Comparison of ENCODE assay signal across 8 mouse cellular contexts in genomic region chr5:149183122-149183521, GRCm38 (mm10). TPM values are rescaled to one million over a fixed set of nuclear protein-coding genes. Genes with fewer than 3 reads are reported as not detected.
DNase-seq lines count a peak whose midpoint lies in the region; ATAC-seq lines count a peak whose summit lies in the region.

No protein-coding gene starts in this region.

- H3K36me3 ChIP-seq in kidney, embryonic 15.5 days: peaks cover under 1% of the 10 kb centered on the region; the same call in 1 of the 2 replicates
- H3K36me3 ChIP-seq in embryonic facial prominence, embryonic 10.5 days (replicated peaks): peaks cover 17% of the 10 kb centered on the region
- H3K36me3 ChIP-seq in intestine, embryonic 14.5 days (ENCODE audit: control insufficient read depth, insufficient read depth, low read length): peaks cover 4% of the 10 kb centered on the region
- H3K36me3 ChIP-seq in midbrain, embryonic 16.5 days (ENCODE audit: control insufficient read depth, insufficient read depth, low read length): no peaks in the 10 kb centered on the region

- no peaks in the 10 kb centered on the region for H3K27me3 ChIP-seq in kidney, embryonic 15.5 days
- H3K27me3 ChIP-seq in embryonic facial prominence, embryonic 10.5 days (replicated peaks; ENCODE audit: low read depth, poor library complexity, severe bottlenecking): no peaks in the 10 kb centered on the region
- H3K27me3 ChIP-seq in intestine, embryonic 14.5 days (replicated peaks; ENCODE audit: control insufficient read depth, insufficient read depth, low read length): no peaks in the 10 kb centered on the region
- no peaks in the 10 kb centered on the region for H3K27me3 ChIP-seq in midbrain, embryonic 16.5 days (ENCODE audit: control insufficient read depth, insufficient read depth, low read depth, low read length)

- DNase-seq in kidney, postnatal 14 days: no peak
- no peak for DNase-seq in embryonic facial prominence, embryonic 10.5 days (ENCODE audit: low spot score)
- no peak for DNase-seq in intestine, embryonic 14.5 days (ENCODE audit: low spot score)
- no peak for DNase-seq in gastrocnemius, postnatal 10 days
- no peak for DNase-seq in ovary, postnatal 36 days (ENCODE audit: low spot score)
- DNase-seq in urinary bladder, adult 18-20 months (ENCODE audit: low spot score in 2 of 2): no peak

- 0 out of 2 replicates have a peak overlapping the region, but pooled peaks have one; percentile 85 for H3K9ac ChIP-seq in kidney, embryonic 15.5 days
- peak overlapping the region; percentile 93 for H3K9ac ChIP-seq in intestine, embryonic 14.5 days (ENCODE audit: low read length)
- no peak overlapping the region for H3K9ac ChIP-seq in midbrain, embryonic 16.5 days (ENCODE audit: low read depth, low read length)

- peak overlapping the region; percentile 98 for H3K27ac ChIP-seq in kidney, embryonic 15.5 days
- H3K27ac ChIP-seq in embryonic facial prominence, embryonic 10.5 days (replicated peaks): peak overlapping the region; percentile 97
- H3K27ac ChIP-seq in intestine, embryonic 14.5 days (ENCODE audit: low read depth): peak overlapping the region; percentile 97
- no peak overlapping the region for H3K27ac ChIP-seq in midbrain, embryonic 16.5 days (ENCODE audit: low read length)

- H3K4me1 ChIP-seq in kidney, embryonic 15.5 days: peaks cover 27% of the 10 kb centered on the region
- H3K4me1 ChIP-seq in embryonic facial prominence, embryonic 10.5 days: peaks cover 29% of the 10 kb centered on the region
- H3K4me1 ChIP-seq in intestine, embryonic 14.5 days (replicated peaks; ENCODE audit: control insufficient read depth, insufficient read depth, low read length): peaks cover 25% of the 10 kb centered on the region
- H3K4me1 ChIP-seq in midbrain, embryonic 16.5 days (ENCODE audit: control insufficient read depth, insufficient read depth, low read length): peaks cover 22% of the 10 kb centered on the region

- peak overlapping the region; percentile 85 for H3K4me3 ChIP-seq in kidney, embryonic 15.5 days (replicated peaks)
- peak overlapping the region; percentile 73 for H3K4me3 ChIP-seq in embryonic facial prominence, embryonic 10.5 days
- peak overlapping the region; percentile 87 for H3K4me3 ChIP-seq in intestine, embryonic 14.5 days (ENCODE audit: low read depth, low read length)
- H3K4me3 ChIP-seq in midbrain, embryonic 16.5 days (ENCODE audit: low read depth, low read length): peak overlapping the region; percentile 45

- H3K4me2 ChIP-seq in kidney, embryonic 15.5 days: peak overlapping the region; percentile 66
- H3K4me2 ChIP-seq in intestine, embryonic 14.5 days (ENCODE audit: low read length): peak overlapping the region; percentile 70
- peak overlapping the region; percentile 71 for H3K4me2 ChIP-seq in midbrain, embryonic 16.5 days (ENCODE audit: low read length)

- 18% methylated on average over 1 of the region's 1 CpGs for WGBS in kidney, embryonic 15.5 days
- WGBS in embryonic facial prominence, embryonic 10.5 days: 61% methylated on average over 1 of the region's 1 CpGs
- 23% methylated on average over 1 of the region's 1 CpGs for WGBS in intestine, embryonic 14.5 days
- 50% methylated on average over 1 of the region's 1 CpGs for WGBS in midbrain, embryonic 16.5 days

- ATAC-seq in kidney, embryonic 15.5 days (replicated peaks; ENCODE audit: low FRiP score): no peak
- ATAC-seq in intestine, embryonic 14.5 days (replicated peaks; ENCODE audit: low FRiP score, low TSS enrichment, low read depth): no peak
- ATAC-seq in midbrain, embryonic 16.5 days: no peak

- no peaks in the 10 kb centered on the region for H3K9me3 ChIP-seq in kidney, embryonic 15.5 days (replicated peaks)
- H3K9me3 ChIP-seq in embryonic facial prominence, embryonic 10.5 days: no peaks in the 10 kb centered on the region
- H3K9me3 ChIP-seq in intestine, embryonic 14.5 days (ENCODE audit: control insufficient read depth, low read length): no peaks in the 10 kb centered on the region
- H3K9me3 ChIP-seq in midbrain, embryonic 16.5 days (replicated peaks; ENCODE audit: control insufficient read depth, low read length, poor library complexity, severe bottlenecking): no peaks in the 10 kb centered on the region

RNA-seq across cellular contexts. Expression of gene Uspl1, which starts 1.0 kb away (rescaled TPM):
- 40.0 and 44.8 TPM in 2 replicates for polyA plus RNA-seq in kidney, embryonic 15.5 days (2015; fragmentation: Nextera tagmentation; extraction: Ambion mirVana)
- polyA plus RNA-seq in embryonic facial prominence, embryonic 10.5 days (2016; fragmentation: Nextera tagmentation; extraction: Ambion mirVana): 76.3 and 78.3 TPM in 2 replicates
- 43.9 and 54.4 TPM in 2 replicates for polyA plus RNA-seq in intestine, embryonic 14.5 days (2014; fragmentation: Nextera tagmentation; extraction: Ambion mirVana)
- 53.5 and 55.7 TPM in 2 replicates for polyA plus RNA-seq in midbrain, embryonic 16.5 days (2015; fragmentation: Nextera tagmentation; extraction: Ambion mirVana)
- total RNA-seq in gastrocnemius, postnatal 10 days (2021): 10 to 100 TPM; 22.7 to 25.9 TPM

RNA-seq across cellular contexts. Expression of gene Hmgb1, which starts 1.2 kb away (rescaled TPM):
- 1,463 and 1,782 TPM in 2 replicates for polyA plus RNA-seq in kidney, embryonic 15.5 days (2015; fragmentation: Nextera tagmentation; extraction: Ambion mirVana)
- 1,556 and 1,753 TPM in 2 replicates for polyA plus RNA-seq in embryonic facial prominence, embryonic 10.5 days (2016; fragmentation: Nextera tagmentation; extraction: Ambion mirVana)
- 1,358 and 1,458 TPM in 2 replicates for polyA plus RNA-seq in intestine, embryonic 14.5 days (2014; fragmentation: Nextera tagmentation; extraction: Ambion mirVana)
- polyA plus RNA-seq in midbrain, embryonic 16.5 days (2015; fragmentation: Nextera tagmentation; extraction: Ambion mirVana): 696 and 767 TPM in 2 replicates
- 100 to 1,000 TPM; 176 to 183 TPM for total RNA-seq in gastrocnemius, postnatal 10 days (2021)
